Mouse (Mus musculus) granulocyte monocyte progenitor cell, adult 5-6 weeks (primary cell): Measurements from ENCODE around the gene Ptprq. TPM values are rescaled to one million over a fixed set of nuclear protein-coding genes. Genes with fewer than 3 reads are reported as not detected.

ENCODE experiments used
- ATAC-seq: replicated peaks from 2 replicates; pipeline ENCODE4 v1.8.0; 2016; ENCODE audit warnings: mild to moderate bottlenecking, moderate TSS enrichment, inconsistent platforms; ENCODE audit not compliant: poor library complexity, severe bottlenecking
- total RNA-seq, 2 experiments: library from RNA; stranded (forward) in 1 of 2; stranded (reverse) in 1 of 2; fragments of 200-712, 200-1000 nt in 1 of 2; fragments of >200 nt in 1 of 2; fragmentation: Nextera tagmentation in 1 of 2; gene quantifications; 2 replicates each; pipeline ENCODE4 v1.2.3; 2014 to 2017

Gene Ptprq
- total RNA-seq (2014; fragmentation: Nextera tagmentation), result not detected in 2 replicates
- total RNA-seq (2017), result not detected in 2 replicates

DNA sequence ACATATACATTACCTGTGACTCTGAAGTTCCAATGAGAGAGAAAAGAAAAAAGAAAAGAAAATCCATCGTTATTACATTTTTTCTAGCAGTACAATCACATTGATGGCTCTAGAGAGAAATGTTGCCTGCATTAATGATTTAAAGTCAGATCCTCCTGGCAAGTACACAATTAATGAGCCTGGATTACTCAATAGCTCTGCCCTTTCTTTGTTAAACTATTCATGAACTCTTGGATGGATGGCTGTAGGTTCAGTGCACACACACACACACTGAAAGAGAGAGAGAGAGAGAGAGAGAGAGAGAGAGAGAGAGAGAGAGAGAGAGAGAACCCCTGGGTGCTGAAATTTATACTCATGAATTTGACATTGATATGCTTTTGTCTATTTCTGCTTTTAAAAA is at the start of gene Ptprq:
Gene Ptprq, minus strand, starts transcription at position 246 of the 400 bp plus-strand sequence.
- no peak for ATAC-seq

GRCm38 (mm10) chr10:107759624-107760023 is 39.8 kb upstream of the Ptprq start:
- ATAC-seq, result no peak

- ATAC-seq, result no peak; the same call in 1 of the 2 replicates
Measured at GRCm38 (mm10) chr10:107753471-107753870, 33.6 kb upstream of the Ptprq start.

DNA sequence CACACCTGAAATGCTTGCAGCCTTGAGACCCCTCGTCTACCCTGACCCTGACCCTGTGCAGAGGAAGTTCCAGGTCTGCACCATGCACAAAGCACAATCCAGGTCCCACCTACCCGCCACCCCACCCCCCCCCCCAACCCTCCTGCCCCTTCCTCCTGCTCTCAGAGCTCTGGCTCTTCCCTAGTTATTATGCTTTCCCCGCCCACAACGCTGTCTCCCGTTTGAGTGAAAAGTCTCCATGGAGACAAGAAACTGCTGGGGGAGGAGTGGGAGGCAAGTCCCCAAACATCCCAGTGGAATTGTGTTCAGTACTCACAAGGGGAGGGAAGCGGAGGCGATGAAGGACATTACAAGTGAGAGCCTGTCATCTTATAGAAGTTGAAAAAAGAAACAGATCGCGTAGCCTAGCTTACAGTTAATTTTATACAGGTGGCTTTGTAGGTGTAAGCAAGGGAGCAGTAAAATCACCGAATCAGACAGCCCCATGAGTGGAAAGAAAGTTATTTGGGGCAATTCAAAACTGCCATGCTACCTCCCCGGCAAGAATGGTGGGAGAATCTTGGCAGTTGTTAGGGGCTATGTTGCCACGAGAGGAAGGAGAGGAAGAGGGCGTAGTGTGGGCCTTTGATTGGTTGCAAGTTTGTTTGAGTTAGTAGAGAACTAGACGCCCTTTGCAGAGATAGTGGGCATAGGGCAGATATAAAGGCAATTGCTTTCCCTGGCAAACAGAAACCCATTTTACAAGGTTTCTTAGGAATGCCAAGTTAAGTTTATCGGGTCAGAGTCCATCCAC is 32.7 kb upstream of the Ptprq start:
- ATAC-seq, result no peak

- no peak for ATAC-seq
Measured at GRCm38 (mm10) chr10:107751944-107752343, 32.1 kb upstream of the Ptprq start.

- ATAC-seq, result peak; percentile 48; the same call in 1 of the 2 replicates
Measured at GRCm38 (mm10) chr10:107747566-107747965, 27.7 kb upstream of the Ptprq start.

- no peak for ATAC-seq
Measured at GRCm38 (mm10) chr10:107746717-107747116, 26.9 kb upstream of the Ptprq start.

DNA sequence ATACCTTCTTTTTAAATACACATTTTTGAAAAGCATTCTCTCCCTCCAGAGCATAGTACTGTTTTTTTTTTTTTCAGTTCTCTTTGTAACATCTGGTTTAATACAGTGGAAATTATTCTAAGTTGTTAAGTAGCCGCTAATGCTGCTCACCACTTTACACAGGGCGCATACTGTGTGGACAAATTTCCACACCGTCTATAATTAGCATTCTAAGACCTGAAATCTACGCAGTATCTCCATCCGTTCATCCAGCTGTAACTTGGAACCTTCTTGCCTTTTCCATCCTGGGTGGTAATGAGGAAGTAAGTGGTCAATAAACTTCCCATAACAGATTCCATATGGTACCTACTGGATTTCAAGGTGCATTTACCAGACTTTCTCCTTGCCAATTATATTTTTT is 20.0 kb upstream of the Ptprq start:
- no peak for ATAC-seq

- ATAC-seq, result no peak
Measured at GRCm38 (mm10) chr10:107737743-107738142, 17.9 kb upstream of the Ptprq start.

DNA sequence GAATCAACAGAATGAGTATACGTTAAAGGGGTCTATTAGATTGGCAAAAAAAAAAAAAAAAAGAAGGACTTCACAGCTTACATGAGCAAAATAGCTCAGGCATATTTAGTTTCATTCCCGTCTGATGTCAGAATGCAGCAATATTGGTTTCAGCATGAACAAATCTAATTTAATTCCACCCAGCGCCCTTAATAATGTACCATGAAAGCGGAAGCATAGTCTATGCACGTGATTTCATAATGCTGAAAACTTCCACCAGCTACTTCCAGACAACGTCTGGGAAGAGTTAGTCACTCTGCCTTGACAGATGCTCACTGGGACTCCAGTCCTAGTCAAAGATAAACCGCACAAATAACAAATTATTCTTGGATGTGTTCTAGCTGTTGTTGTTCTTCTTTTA is 15.6 kb upstream of the Ptprq start:
- ATAC-seq, result no peak

GRCm38 (mm10) chr10:107734327-107734726 is 14.5 kb upstream of the Ptprq start:
- no peak for ATAC-seq

GRCm38 (mm10) chr10:107725631-107726030 is 5.8 kb upstream of the Ptprq start:
- no peak for ATAC-seq

GRCm38 (mm10) chr10:107704443-107704842 is 15.4 kb downstream of the Ptprq start:
- no peak for ATAC-seq

- ATAC-seq, result no peak
Measured at GRCm38 (mm10) chr10:107700944-107701343, 18.9 kb downstream of the Ptprq start.

GRCm38 (mm10) chr10:107698716-107699115 is 21.1 kb downstream of the Ptprq start:
- no peak for ATAC-seq

DNA sequence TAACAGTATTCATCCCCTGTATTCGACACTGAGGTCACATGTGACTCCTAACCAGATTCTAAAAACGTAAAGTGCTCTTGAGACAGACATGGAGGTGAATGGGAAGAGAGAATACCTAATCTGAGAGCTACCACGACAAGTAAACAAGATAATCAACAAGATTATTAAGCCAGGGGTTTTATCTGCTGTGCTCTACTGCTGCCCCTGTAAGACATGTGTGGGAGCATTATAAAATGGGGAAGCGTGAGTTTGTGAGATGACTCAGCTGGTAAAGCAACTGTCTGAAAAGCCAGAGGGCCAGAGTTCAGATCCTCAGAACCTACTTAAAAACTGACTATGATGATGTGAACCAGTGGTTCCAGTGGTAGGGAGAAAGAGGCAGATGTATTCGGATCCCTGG is 22.7 kb downstream of the Ptprq start:
- no peak for ATAC-seq

GRCm38 (mm10) chr10:107687382-107687781 is 32.5 kb downstream of the Ptprq start:
- no peak for ATAC-seq

DNA sequence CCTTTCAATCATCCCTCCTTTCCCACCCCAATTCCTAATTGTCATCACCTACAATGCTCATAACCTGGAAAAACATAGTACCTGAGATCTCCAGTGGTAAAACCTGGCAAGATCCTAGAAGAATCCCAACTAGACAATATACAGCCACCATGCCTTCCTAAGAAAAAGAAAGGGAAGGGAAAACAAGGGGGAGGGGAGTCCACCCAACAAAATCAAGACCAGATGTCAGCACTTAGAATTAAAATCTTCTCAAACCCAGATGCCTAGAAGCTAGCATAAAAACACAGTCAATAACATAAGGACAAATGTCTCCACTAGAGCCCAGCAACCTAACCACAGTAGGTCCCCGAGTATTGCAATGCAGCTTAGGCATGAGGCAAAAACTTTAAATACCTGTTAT is 43.9 kb downstream of the Ptprq start:
- ATAC-seq, result no peak

GRCm38 (mm10) chr10:107668374-107669094 is 51.3 kb downstream of the Ptprq start:
- ATAC-seq, result no peak

GRCm38 (mm10) chr10:107662372-107663065 is 57.3 kb downstream of the Ptprq start:
- ATAC-seq, result no peak

DNA sequence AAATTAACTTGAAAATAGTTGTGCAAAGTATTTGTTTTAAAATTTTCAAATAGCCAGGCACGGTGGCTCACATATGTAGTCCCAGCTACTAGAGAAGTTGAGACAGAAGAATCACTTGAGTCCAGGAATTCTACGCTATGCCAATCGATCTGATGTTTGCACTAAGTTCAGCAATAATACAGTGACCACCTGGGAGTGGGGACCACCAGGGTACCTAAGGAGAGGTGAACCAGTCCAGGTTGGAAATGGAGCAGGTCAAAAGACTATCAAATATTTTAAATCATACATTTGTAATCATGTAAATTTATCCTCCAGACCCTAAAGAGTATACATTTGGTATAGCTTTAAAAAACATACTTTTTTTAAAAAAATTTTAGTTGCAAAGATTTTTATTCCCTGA is 57.9 kb downstream of the Ptprq start:
- no peak for ATAC-seq
